Mouse (Mus musculus): Measurements from ENCODE around the gene Atp9a. TPM values are rescaled to one million over a fixed set of nuclear protein-coding genes. Genes with fewer than 3 reads are reported as not detected.
A peak's percentile ranks its signal among the peaks of the same experiment; 100 is the strongest.
"Not testable (repeated sequence)": the region's sequence is repeated elsewhere in the genome, so short reads cannot be mapped to it uniquely, and the experiment has no call there.

The Atp9a gene
- 32.4 and 42.3 TPM in 2 replicates for polyA plus RNA-seq (2012; rRNA removed)

- DNase-seq (ENCODE audit: low spot score): peak; percentile 59
These were observed at the start of gene Atp9a for GRCm38 (mm10) chr2:168742059-168742627. Atp9a (minus strand) TSS chr2:168742409.

- DNase-seq (ENCODE audit: low spot score): no peak
These were observed 49.0 kb upstream of the Atp9a start for GRCm38 (mm10) chr2:168791115-168791802.

- DNase-seq (ENCODE audit: low spot score): no peak
These were observed 44.0 kb upstream of the Atp9a start for GRCm38 (mm10) chr2:168786174-168786573.

- DNase-seq (ENCODE audit: low spot score): no peak
These were observed 38.4 kb upstream of the Atp9a start for GRCm38 (mm10) chr2:168780596-168780995.

- no peak for DNase-seq (ENCODE audit: low spot score)
These were observed 37.8 kb upstream of the Atp9a start for GRCm38 (mm10) chr2:168780024-168780423.

GRCm38 (mm10) chr2:168777481-168777880, 35.3 kb upstream of the Atp9a start:
- DNase-seq (ENCODE audit: low spot score): no peak

GRCm38 (mm10) chr2:168776238-168776637, 34.0 kb upstream of the Atp9a start:
- no peak for DNase-seq (ENCODE audit: low spot score)

- no peak for DNase-seq (ENCODE audit: low spot score)
These were observed 27.1 kb upstream of the Atp9a start for GRCm38 (mm10) chr2:168769259-168769658.

- no peak for DNase-seq (ENCODE audit: low spot score)
These were observed 25.4 kb upstream of the Atp9a start, which contains the start of gene Sall4 for GRCm38 (mm10) chr2:168767582-168767981. Sall4 (minus strand) TSS chr2:168767943.

GRCm38 (mm10) chr2:168766538-168767361, 24.5 kb upstream of the Atp9a start:
- no peak for DNase-seq (ENCODE audit: low spot score)

GRCm38 (mm10) chr2:168765696-168766537, 23.7 kb upstream of the Atp9a start:
- no peak for DNase-seq (ENCODE audit: low spot score)

GRCm38 (mm10) chr2:168765065-168765681, 23.0 kb upstream of the Atp9a start:
- DNase-seq (ENCODE audit: low spot score): no peak

- no peak for DNase-seq (ENCODE audit: low spot score)
These were observed 22.3 kb upstream of the Atp9a start for GRCm38 (mm10) chr2:168764460-168764867.

- no peak for DNase-seq (ENCODE audit: low spot score)
These were observed 21.6 kb upstream of the Atp9a start for GRCm38 (mm10) chr2:168763785-168764184.

GRCm38 (mm10) chr2:168762411-168762815, 20.2 kb upstream of the Atp9a start:
- no peak for DNase-seq (ENCODE audit: low spot score)

- no peak for DNase-seq (ENCODE audit: low spot score)
These were observed 19.7 kb upstream of the Atp9a start for GRCm38 (mm10) chr2:168761954-168762353.

GRCm38 (mm10) chr2:168761141-168761540, 18.9 kb upstream of the Atp9a start:
- no peak for DNase-seq (ENCODE audit: low spot score)

- DNase-seq (ENCODE audit: low spot score): not testable (repeated sequence)
These were observed 2.2 kb upstream of the Atp9a start for GRCm38 (mm10) chr2:168744406-168744805.

- no peak for DNase-seq (ENCODE audit: low spot score)
These were observed 440 bp upstream of the Atp9a start for GRCm38 (mm10) chr2:168742649-168743048.

- DNase-seq (ENCODE audit: low spot score): peak; percentile 81
These were observed 743 bp downstream of the Atp9a start for GRCm38 (mm10) chr2:168741273-168742058.
